Mouse (Mus musculus) heart, embryonic 15.5 days (tissue): ENCODE results near the gene 2410131K14Rik. TPM values are rescaled to one million over a fixed set of nuclear protein-coding genes. Genes with fewer than 3 reads are reported as not detected.

Source experiments
- ATAC-seq: fragments of 200-750 bp; cut with Nextera tagmentation; replicated peaks from 2 replicates; pipeline ENCODE4 v1.8.0; 2017; ENCODE audit warnings: low read depth, moderate TSS enrichment; ENCODE audit not compliant: insufficient number of reproducible peaks, insufficient read depth, low FRiP score
- H3K27ac ChIP-seq: fragments of 300-500 bp; sonication (generic); 2 replicates; pipeline ENCODE4 v1.5.1; 2015; ENCODE audit warnings: mild to moderate bottlenecking, inconsistent platforms
- H3K27me3 ChIP-seq: fragments of 300-500 bp; sonication (generic); 2 replicates; pipeline ENCODE4 v1.6.1; 2015; ENCODE audit warnings: inconsistent platforms
- H3K36me3 ChIP-seq: fragments of 300-500 bp; sonication (generic); 2 replicates; pipeline ENCODE4 v1.6.1; 2015; ENCODE audit warnings: mild to moderate bottlenecking, inconsistent platforms
- H3K4me1 ChIP-seq: fragments of 300-500 bp; sonication (generic); replicated peaks from 2 replicates; pipeline ENCODE4 v1.6.1; 2015; ENCODE audit warnings: inconsistent platforms
- H3K4me2 ChIP-seq: fragments of 300-500 bp; sonication (generic); 2 replicates; pipeline ENCODE4 v1.6.1; 2015; ENCODE audit warnings: inconsistent platforms, mild to moderate bottlenecking, moderate library complexity
- H3K4me3 ChIP-seq: fragments of 300-500 bp; sonication (generic); 2 replicates; pipeline ENCODE4 v1.5.1; 2015; ENCODE audit warnings: mild to moderate bottlenecking, inconsistent platforms
- H3K9ac ChIP-seq: fragments of 300-500 bp; sonication (generic); 2 replicates; pipeline ENCODE4 v1.6.1; 2015; ENCODE audit warnings: mild to moderate bottlenecking, inconsistent platforms
- H3K9me3 ChIP-seq: fragments of 300-500 bp; sonication (generic); replicated peaks from 2 replicates; pipeline ENCODE4 v1.6.1; 2016; ENCODE audit warnings: inconsistent platforms
- WGBS: fragments of 180-500 bp; shearing (Covaris S2); methylation state at CpG from one replicate; pipeline ENCODE4 v1.1.7; 2015; ENCODE audit warnings: mixed read lengths; 5-methylcytosine and 5-hydroxymethylcytosine counted together
- polyA plus RNA-seq: library from polyadenylated mRNA; unstranded; fragments of >200 nt; fragmentation: Nextera tagmentation; extraction: Ambion mirVana; gene quantifications from 2 replicates; pipeline ENCODE4 v1.2.1, GENCODE M21; 2015

Gene 2410131K14Rik
- polyA plus RNA-seq, 1 experiment from 2014 or later, result 5.0 TPM

GRCm38 (mm10) chr5:118236891-118237290, 8.1 kb upstream of the 2410131K14Rik start:
- Histone ChIP-seq H3K27me3 (no peaks in the 10 kb centered on the region), H3K4me2 (no peak overlapping the region), H3K9ac (no peak overlapping the region), H3K4me3 (no peak overlapping the region), H3K4me1 (no peaks in the 10 kb centered on the region), H3K27ac (no peak overlapping the region), H3K9me3 (no peaks in the 10 kb centered on the region), H3K36me3 (no peaks in the 10 kb centered on the region)
- WGBS, result 82% methylated on average over 12 of the region's 12 CpGs
- ATAC-seq, result no peak

- Histone ChIP-seq H3K27ac (no peak overlapping the region), H3K4me3 (no peak overlapping the region), H3K9me3 (no peaks in the 10 kb centered on the region), H3K4me1 (peaks cover 3% of the 10 kb centered on the region; the same call in 1 of the 2 replicates), H3K4me2 (no peak overlapping the region), H3K27me3 (no peaks in the 10 kb centered on the region), H3K36me3 (no peaks in the 10 kb centered on the region), H3K9ac (no peak overlapping the region)
- no peak for ATAC-seq
- WGBS, result 68% methylated on average over 12 of the region's 12 CpGs
These were observed 5.4 kb upstream of the 2410131K14Rik start for GRCm38 (mm10) chr5:118239671-118240070.

- Histone ChIP-seq H3K9ac (peak overlapping the region; percentile 71), H3K27me3 (no peaks in the 10 kb centered on the region), H3K4me2 (peak overlapping the region; percentile 71), H3K36me3 (no peaks in the 10 kb centered on the region), H3K27ac (peak overlapping the region; percentile 79), H3K9me3 (no peaks in the 10 kb centered on the region), H3K4me1 (peaks cover 15% of the 10 kb centered on the region), H3K4me3 (peak overlapping the region; percentile 79)
- ATAC-seq, result no peak
- 8% methylated on average over 15 of the region's 15 CpGs for WGBS
These were observed 730 bp downstream of the 2410131K14Rik start for GRCm38 (mm10) chr5:118245606-118246308.

- 82% methylated on average over 8 of the region's 8 CpGs for WGBS
These were observed 2.4 kb downstream of the 2410131K14Rik start for GRCm38 (mm10) chr5:118247378-118247777.

GRCm38 (mm10) chr5:118250987-118251386, 6.0 kb downstream of the 2410131K14Rik start:
- Histone ChIP-seq H3K9ac (no peak overlapping the region), H3K9me3 (no peaks in the 10 kb centered on the region), H3K4me3 (no peak overlapping the region), H3K4me1 (peaks cover 8% of the 10 kb centered on the region), H3K27ac (no peak overlapping the region), H3K4me2 (no peak overlapping the region), H3K27me3 (no peaks in the 10 kb centered on the region), H3K36me3 (no peaks in the 10 kb centered on the region)
- 78% methylated on average over 7 of the region's 7 CpGs for WGBS
- ATAC-seq, result no peak

More at GRCm38 (mm10) chr5:118247378-118247777, 2.4 kb downstream of the 2410131K14Rik start:
- Histone ChIP-seq H3K9ac (no peak overlapping the region), H3K9me3 (no peaks in the 10 kb centered on the region), H3K4me2 (no peak overlapping the region), H3K36me3 (no peaks in the 10 kb centered on the region), H3K4me1 (peaks cover 15% of the 10 kb centered on the region), H3K27me3 (no peaks in the 10 kb centered on the region), H3K4me3 (no peak overlapping the region), H3K27ac (no peak overlapping the region)
- ATAC-seq, result no peak

- Histone ChIP-seq H3K9me3 (no peaks in the 10 kb centered on the region), H3K4me3 (no peak overlapping the region)
These were observed 8.5 kb downstream of the 2410131K14Rik start for GRCm38 (mm10) chr5:118253551-118253950.

GRCm38 (mm10) chr5:118256981-118257380, 12.0 kb downstream of the 2410131K14Rik start:
- Histone ChIP-seq H3K4me3 (no peak overlapping the region), H3K4me2 (no peak overlapping the region), H3K9ac (no peak overlapping the region), H3K36me3 (peaks cover 37% of the 10 kb centered on the region), H3K4me1 (peaks cover 12% of the 10 kb centered on the region), H3K27ac (no peak overlapping the region), H3K9me3 (no peaks in the 10 kb centered on the region), H3K27me3 (no peaks in the 10 kb centered on the region)
- WGBS, result 94% methylated on average over 4 of the region's 4 CpGs
- ATAC-seq, result no peak

More at GRCm38 (mm10) chr5:118253551-118253950, 8.5 kb downstream of the 2410131K14Rik start:
- 82% methylated on average over 3 of the region's 3 CpGs for WGBS
- no peak for ATAC-seq
- Histone ChIP-seq H3K9ac (no peak overlapping the region), H3K27me3 (no peaks in the 10 kb centered on the region), H3K4me1 (no peaks in the 10 kb centered on the region), H3K27ac (no peak overlapping the region), H3K4me2 (no peak overlapping the region), H3K36me3 (peaks cover 19% of the 10 kb centered on the region)

- Histone ChIP-seq H3K4me1 (peaks cover 12% of the 10 kb centered on the region), H3K27me3 (no peaks in the 10 kb centered on the region), H3K4me2 (no peak overlapping the region), H3K9me3 (no peaks in the 10 kb centered on the region), H3K9ac (no peak overlapping the region), H3K36me3 (peaks cover 44% of the 10 kb centered on the region), H3K4me3 (no peak overlapping the region), H3K27ac (no peak overlapping the region)
- no peak for ATAC-seq
- 63% methylated on average over 6 of the region's 6 CpGs for WGBS
These were observed 14.1 kb downstream of the 2410131K14Rik start for GRCm38 (mm10) chr5:118259152-118259551.

- H3K4me2 ChIP-seq, result no peak overlapping the region
- no peak for ATAC-seq
- H3K27me3 ChIP-seq, result no peaks in the 10 kb centered on the region
- no peak overlapping the region for H3K27ac ChIP-seq
- 64% methylated on average over 6 of the region's 6 CpGs for WGBS
- H3K9me3 ChIP-seq, result no peaks in the 10 kb centered on the region
- H3K9ac ChIP-seq, result no peak overlapping the region
- peaks cover 12% of the 10 kb centered on the region for H3K4me1 ChIP-seq
- peaks cover 44% of the 10 kb centered on the region for H3K36me3 ChIP-seq
- H3K4me3 ChIP-seq, result no peak overlapping the region
These were observed 14.6 kb downstream of the 2410131K14Rik start for GRCm38 (mm10) chr5:118259636-118260035.

- Histone ChIP-seq H3K27me3 (no peaks in the 10 kb centered on the region), H3K9me3 (no peaks in the 10 kb centered on the region), H3K4me3 (no peak overlapping the region), H3K36me3 (peaks cover 44% of the 10 kb centered on the region), H3K9ac (no peak overlapping the region), H3K4me1 (peaks cover 12% of the 10 kb centered on the region), H3K27ac (no peak overlapping the region), H3K4me2 (no peak overlapping the region)
- ATAC-seq, result no peak
- WGBS, result 74% methylated on average over 10 of the region's 10 CpGs
These were observed 15.0 kb downstream of the 2410131K14Rik start for GRCm38 (mm10) chr5:118260055-118260454.

- H3K27ac ChIP-seq, result no peak overlapping the region
- ATAC-seq, result no peak
- no peak overlapping the region for H3K4me3 ChIP-seq
- no peak overlapping the region for H3K9ac ChIP-seq
- H3K9me3 ChIP-seq, result no peaks in the 10 kb centered on the region
- no peak overlapping the region for H3K4me2 ChIP-seq
- peaks cover 44% of the 10 kb centered on the region for H3K36me3 ChIP-seq
- peaks cover 12% of the 10 kb centered on the region for H3K4me1 ChIP-seq
- WGBS, result 91% methylated on average over 11 of the region's 11 CpGs
- no peaks in the 10 kb centered on the region for H3K27me3 ChIP-seq
These were observed 15.6 kb downstream of the 2410131K14Rik start for GRCm38 (mm10) chr5:118260642-118261041.

- Histone ChIP-seq H3K9me3 (no peaks in the 10 kb centered on the region), H3K4me2 (no peak overlapping the region), H3K4me3 (no peak overlapping the region), H3K36me3 (peaks cover 44% of the 10 kb centered on the region), H3K27ac (no peak overlapping the region), H3K9ac (no peak overlapping the region), H3K27me3 (no peaks in the 10 kb centered on the region), H3K4me1 (peaks cover 12% of the 10 kb centered on the region)
- WGBS, result 89% methylated on average over 9 of the region's 9 CpGs
- no peak for ATAC-seq
These were observed 16.2 kb downstream of the 2410131K14Rik start for GRCm38 (mm10) chr5:118261181-118261580.
